Mouse (Mus musculus) myocyte (in vitro differentiated cells): ENCODE results near the gene Dnm2.

ENCODE experiments used
- E2F4 ChIP-seq: IDR thresholded peaks from one replicate; pipeline ENCODE4 v1.6.1; 2011; ENCODE audit warnings: mild to moderate bottlenecking, control low read depth, moderate library complexity; ENCODE audit not compliant: insufficient read depth
- MAX ChIP-seq: IDR thresholded peaks from one replicate; pipeline ENCODE4 v1.6.1; 2011; ENCODE audit warnings: low read depth, mild to moderate bottlenecking, control low read depth
- MYOD1 ChIP-seq, 3 experiments: IDR thresholded peaks; one replicate each; pipeline ENCODE4 v1.6.1; 2011; ENCODE audit warnings: control low read depth in 2 of 3, low read depth in 2 of 3, mild to moderate bottlenecking in 2 of 3, moderate library complexity in 1 of 3; ENCODE audit not compliant: insufficient read length in 2 of 3, control insufficient read depth in 1 of 3
- POLR2A ChIP-seq: IDR thresholded peaks from one replicate; pipeline ENCODE4 v1.6.1; 2011; ENCODE audit warnings: low read depth, mild to moderate bottlenecking, control low read depth, moderate library complexity; ENCODE audit not compliant: insufficient read length
- SRF ChIP-seq: IDR thresholded peaks from one replicate; pipeline ENCODE4 v1.6.1; 2011; ENCODE audit warnings: low read depth; ENCODE audit not compliant: control insufficient read depth, insufficient read length
- USF1 ChIP-seq: IDR thresholded peaks from one replicate; pipeline ENCODE4 v1.6.1; 2011; ENCODE audit warnings: low read depth, mild to moderate bottlenecking, control low read depth, moderate library complexity

GRCm38 (mm10) chr9:21380868-21381267 lies 43.8 kb upstream of the Dnm2 start:
- TF ChIP-seq USF1: no peak
- TF ChIP-seq E2F4: no peak
- no peak for TF ChIP-seq POLR2A
- no peak for TF ChIP-seq MAX
- TF ChIP-seq MYOD1 (IDR thresholded peaks at IDR 0.05; ENCODE audit: control insufficient read depth in 1 of 3, insufficient read length in 2 of 3, low read depth in 2 of 3): no peak
- no peak for TF ChIP-seq SRF
